Mouse (Mus musculus) megakaryocyte, adult 5-6 weeks (primary cell): ENCODE data around the gene Ckap2l. TPM values are rescaled to one million over a fixed set of nuclear protein-coding genes. Genes with fewer than 3 reads are reported as not detected.

Experiments used
- ATAC-seq: 2 replicates; pipeline ENCODE4 v1.8.0; 2016; ENCODE audit warnings: mild to moderate bottlenecking, inconsistent platforms; ENCODE audit not compliant: poor library complexity, severe bottlenecking
- total RNA-seq, 2 experiments: library from RNA; stranded (forward) in 1 of 2; stranded (reverse) in 1 of 2; fragments of 153-499, 151-499 nt in 1 of 2; fragments of 221-1000, 200-1000 nt in 1 of 2; gene quantifications; 2 replicates each; pipeline versions ENCODE4 v1.2.3 to v1.2.4; 2015 to 2017

The Ckap2l gene
- total RNA-seq, 2 experiments from 2014 or later = 63.0 to 87.4 TPM

DNA sequence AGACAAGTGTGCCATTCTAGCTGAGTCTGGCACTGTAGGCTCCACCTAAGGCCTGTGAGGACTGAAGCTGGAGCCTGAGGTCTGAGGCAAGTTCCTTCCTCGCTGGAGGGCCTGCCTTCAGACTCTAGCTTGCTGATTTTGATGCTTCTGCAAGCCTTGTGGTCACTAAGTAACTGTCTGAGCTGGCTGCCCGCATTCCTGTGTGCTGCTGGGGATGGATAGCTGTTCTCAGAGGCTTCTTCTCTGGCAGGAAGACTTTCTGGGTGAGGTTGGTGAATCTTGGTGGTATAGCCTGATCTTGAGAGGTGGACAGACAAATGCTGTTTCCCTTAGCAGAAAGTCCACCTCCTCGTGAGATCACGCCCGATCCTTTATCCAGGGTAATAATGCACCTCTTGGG, 29.3 kb downstream of the Ckap2l start:
- no peak for ATAC-seq

DNA sequence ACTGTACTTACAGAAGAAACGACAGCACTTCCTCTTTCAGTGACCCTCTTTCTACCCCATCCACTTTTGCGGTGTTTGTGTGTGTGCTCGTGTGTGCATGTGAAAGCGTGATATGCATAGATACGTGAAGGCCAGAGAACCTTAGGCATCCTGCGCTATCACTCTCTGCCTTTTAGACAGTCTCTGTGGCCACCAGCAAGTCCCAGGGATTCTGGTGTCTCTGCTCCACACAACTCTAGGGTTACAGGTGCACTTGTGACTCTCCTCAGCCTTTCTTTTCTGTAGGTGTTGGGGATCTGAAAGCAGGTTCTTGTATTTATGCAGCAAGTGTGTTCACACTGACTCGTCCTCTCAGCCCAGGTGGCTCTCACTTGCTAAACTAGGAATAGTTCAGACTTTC, 31.7 kb downstream of the Ckap2l start:
- no peak for ATAC-seq

DNA sequence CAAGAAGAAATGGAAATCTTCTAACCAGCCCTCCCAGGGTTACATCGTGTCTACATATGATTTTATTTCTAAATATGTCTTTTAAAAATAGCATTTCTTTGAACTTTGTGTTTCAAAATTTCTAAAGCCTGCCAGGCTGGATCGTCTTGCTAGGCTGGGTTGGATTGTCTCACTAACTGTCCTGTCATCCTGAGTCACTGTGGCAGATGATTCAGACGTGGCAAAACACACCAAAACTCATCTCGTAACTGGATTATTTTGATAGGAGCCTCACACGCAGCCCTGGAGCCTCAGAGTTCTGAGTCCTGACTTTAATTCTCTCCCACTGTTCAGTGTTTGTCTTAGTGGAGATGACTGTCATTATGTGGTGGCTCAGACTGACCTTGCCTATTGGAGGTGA, 33.9 kb downstream of the Ckap2l start:
- ATAC-seq = no peak

DNA sequence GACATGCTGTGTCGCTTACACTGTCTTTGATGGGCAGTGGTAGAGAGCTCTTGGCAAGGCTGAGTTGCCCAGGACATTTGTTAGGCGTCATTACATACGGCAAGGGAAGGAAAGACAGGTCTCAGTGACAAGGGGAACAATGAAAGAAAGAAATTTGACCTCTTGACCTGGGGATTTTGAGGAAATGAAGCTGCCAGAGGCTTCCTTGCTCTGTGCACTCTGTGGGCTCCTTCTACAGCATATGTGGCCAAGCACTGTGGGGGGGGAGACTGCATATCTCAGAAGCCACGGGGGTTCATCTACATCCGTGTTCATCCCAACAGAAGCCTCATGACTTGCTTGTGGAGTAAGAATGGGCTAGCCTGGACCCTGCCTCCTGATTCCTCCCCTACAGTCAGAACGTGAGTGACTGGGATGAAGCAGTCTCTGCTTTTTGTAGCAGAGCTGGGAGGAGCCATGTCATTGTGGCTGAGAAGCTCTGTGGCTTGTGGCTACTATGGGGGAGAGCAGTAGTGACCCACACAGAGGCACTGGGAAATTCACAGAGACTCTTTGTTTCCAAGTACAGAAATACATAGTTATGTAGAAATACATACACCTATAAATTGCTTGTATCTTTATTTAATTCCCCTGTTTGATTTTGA, 35.7 kb downstream of the Ckap2l start:
- peak; percentile 68 for ATAC-seq

DNA sequence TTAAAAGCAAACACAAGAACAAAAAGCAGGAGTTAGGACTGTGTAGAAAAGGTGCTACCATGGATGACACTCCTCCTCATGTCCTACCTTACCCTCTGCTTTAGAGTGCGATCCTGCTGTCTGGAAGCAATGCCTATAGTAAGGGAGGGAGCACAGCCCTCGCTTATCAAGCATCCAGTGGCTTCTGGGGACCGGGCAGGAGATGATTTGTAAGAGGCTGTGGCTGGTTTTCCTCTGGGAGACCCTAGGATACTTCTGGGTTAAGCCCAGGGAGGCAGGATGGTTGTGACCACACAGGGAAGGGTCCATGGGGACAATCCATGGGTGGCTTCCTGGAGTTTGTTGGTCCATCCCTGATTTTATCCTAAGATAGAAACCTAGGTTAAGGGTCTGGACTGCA, 36.4 kb downstream of the Ckap2l start:
- no peak for ATAC-seq

DNA sequence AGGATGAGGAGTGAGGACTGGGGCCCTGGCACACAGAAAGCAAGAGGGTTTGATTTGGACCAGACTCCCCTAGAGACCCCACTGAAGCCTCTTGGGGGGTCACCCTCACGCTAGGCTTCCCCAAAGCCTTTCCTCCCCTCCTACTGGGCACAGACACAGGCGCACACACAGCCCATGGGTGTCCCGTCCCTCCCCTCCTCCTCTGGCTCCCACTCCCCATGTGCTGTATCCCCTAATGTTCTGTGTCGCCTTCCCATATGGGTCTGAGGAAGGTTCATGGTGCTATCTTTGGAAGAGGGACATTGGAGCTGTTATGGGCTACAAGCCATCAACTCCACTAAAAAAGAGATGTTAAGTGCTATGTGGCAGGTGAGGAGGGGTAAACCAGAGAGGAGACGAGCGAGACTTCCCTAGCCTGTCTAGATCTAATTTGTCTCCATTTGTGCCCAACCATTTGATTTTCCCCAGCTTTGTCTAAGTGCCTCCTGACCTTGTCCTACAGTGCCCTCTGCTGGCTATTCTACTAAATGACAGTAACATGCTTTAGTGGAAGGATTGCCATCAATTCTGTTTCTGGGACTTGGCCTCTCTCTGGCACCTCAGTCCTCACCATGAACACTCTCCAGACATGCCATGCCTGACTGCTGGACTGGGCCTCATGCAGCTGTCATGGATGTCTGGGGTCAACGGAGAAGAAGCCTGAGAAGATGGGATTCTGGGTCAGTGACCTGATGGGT, 38.4 kb downstream of the Ckap2l start:
- ATAC-seq = peak; percentile 72

DNA sequence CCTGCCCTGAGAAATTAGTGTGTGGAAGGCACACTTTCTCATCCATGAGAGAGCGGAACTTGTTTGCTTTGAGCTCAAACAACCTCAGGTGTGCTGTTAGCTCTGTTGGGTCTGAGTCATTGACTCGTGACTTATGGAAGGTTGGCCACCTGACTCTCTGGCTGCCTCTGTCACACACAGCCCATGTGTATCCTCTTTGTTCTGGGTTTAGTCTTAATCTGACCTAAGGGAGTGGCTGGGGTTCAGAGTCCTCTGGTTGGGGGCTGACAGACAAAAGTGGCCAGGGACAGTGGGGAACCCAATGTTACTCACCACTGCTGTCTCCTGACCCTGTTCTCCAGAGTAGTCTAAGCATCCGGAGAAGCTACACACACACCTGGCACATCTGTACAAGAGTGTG, 39.0 kb downstream of the Ckap2l start:
- no peak for ATAC-seq

DNA sequence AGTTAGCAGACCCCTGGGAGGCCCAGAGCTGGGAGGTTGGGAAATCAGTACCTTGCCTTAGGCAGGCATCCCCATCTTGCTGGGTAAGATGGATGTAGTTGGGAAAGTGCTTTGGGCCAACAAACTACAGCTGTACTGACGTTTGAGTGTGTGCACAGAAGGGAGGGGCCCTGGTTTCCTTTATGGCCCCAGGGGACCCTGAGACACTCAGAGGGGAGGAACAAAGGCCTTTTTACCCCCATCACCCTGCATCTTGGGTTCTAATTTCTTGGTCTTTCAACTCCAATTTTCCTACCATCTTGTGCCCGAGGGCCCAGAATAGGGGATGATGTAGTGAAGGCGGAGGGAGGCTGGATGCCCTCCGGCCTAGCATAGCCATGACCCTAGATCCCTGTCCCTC, 41.0 kb downstream of the Ckap2l start:
- ATAC-seq = no peak

DNA sequence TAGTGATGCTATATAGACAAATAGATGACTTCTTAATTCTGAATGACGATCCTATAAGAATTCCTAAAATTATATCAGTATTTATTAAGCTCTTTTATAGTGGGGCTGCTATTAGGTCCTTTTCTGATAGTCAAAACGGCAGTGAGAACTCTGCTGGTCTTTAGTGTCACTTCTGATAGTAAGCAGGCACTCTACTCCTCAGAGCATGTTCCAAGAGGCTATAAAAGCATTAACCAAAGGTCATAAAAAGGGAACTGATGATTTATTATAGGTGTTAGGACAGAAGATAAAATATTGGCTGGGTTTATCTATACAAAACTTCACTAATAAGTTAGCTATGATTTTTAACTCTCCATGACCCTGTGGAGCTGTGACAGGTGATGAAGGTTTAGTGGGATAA, 42.9 kb downstream of the Ckap2l start:
- ATAC-seq = no peak

DNA sequence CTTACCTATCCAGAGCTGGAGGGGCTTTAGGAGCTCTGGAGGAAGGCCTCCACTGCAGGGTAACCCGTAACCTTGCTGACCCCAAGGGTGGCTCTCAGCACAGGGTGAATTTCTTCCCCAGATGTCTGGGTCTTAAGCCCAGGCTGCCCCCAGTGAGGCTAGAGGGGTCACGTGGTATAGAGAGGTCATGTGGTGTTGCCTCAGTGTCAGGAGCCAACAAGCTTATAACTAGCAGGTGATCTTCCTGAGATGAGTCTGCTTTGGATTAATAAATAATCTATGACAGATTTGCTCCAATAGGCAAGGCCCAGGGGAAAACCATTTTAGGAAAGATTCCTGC, 43.4 kb downstream of the Ckap2l start:
- ATAC-seq = no peak

DNA sequence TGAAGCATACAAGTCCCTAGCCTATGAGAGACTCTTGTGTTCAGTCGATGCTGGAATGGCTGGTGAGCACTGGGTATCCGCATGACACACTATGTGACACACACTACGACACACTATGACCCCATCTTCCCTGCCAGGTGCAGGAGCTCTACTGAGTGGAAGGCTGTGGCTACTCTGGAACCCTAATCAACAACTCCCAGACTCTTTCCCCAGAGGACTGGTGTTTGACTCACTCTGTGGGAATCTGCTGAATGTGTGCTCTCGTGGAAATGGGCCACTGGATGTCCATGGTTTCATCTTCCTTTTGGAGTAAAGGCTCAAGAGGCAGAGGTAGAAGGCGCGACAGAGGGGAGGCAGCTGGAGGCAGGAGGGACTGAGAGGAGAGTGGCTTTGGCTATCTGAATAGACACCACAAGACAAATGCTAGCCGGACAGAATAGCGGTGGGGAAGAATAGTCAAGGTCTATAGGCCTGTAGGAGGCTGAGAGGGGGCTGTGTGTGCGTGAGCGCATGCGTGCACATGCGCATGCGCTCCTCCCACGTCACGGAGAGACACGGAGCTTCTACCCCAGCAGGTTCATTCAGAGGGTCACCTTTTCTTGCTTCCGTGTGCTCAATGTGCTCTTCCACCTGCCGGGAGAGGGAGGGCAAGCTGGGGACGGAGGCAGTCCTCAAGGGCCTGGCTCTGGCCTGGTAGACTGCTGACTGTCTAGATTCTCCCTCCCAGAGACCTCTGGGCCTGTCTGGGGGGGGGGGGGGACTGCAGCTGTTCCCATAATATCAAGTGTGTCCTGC, 44.0 kb downstream of the Ckap2l start:
- ATAC-seq = no peak

DNA sequence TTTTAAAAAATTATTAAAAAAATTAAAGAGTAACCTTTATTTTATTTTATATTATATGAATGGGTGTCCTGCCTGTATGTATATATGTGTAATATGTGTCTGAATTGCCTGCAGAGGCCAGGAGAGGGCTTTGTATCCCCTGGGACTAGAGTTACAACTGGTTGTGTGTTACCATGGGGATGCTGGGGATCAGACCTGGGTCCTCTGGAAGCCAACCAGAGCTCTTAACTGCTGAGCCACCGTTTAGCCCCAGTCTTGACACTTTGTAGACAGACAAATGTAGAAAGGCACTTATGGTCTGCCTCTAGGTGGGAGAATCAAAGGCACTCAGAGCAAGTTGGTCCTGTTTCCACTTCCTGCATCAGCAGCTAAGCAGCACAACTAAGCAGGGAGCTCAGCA, 47.7 kb downstream of the Ckap2l start:
- no peak for ATAC-seq

DNA sequence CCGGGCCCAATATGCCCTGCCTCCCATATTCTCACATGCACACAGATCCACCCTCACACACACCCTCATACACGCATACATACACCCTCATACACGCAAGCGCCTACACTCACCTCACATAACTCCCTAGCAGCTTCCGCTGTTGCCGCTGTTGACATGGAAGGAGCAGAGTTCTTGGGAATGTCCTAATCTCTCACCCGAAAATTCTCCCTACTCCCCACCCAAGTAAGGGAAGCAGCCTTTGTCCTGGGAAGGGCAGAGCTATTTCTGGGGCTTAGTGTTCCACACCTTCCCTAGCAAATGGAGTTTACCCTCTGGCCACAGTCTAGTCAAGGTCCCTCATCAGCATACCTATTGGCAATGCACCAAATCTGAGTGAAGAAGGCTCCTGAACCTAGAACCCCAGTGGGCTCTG, 49.3 kb downstream of the Ckap2l start:
- no peak for ATAC-seq

DNA sequence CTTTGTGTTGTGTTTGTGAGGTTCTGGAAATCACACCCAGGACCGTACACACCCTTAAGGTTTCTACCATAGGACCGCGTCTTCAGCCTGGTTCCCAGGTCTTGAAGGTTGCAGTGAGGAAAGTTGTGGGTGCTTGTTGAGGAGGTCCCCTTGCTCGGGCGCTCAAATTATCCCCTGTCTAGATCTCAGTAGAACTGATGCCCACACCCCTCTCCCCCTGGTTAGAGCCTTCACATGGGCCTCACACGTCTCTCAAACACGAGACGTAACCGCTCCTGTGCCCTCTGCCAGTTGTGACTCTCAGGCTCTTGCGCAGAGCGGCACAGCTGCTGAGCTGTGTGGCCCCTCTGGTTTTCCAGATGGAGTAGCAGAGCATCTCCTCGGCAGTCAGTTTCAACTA, 50.1 kb downstream of the Ckap2l start:
- no peak for ATAC-seq

DNA sequence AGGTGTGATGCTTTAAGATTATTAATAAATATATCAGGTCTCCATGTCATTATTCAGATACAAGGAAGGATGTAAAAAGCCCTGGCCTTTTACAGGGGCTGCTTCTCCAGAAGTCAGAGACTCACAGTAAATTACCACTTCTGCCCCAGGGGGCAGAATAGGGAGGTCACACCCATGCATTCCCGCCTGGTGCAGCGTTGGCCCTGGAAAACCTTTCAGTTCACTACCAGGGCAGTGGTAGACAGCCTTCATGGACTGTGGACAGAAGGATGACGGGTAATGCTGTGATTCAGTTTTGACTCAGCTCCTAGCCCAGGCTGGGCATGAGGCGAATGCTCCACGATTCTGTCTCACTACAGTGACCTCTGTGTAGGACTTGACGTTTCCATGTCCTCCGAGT, 50.6 kb downstream of the Ckap2l start:
- no peak for ATAC-seq

DNA sequence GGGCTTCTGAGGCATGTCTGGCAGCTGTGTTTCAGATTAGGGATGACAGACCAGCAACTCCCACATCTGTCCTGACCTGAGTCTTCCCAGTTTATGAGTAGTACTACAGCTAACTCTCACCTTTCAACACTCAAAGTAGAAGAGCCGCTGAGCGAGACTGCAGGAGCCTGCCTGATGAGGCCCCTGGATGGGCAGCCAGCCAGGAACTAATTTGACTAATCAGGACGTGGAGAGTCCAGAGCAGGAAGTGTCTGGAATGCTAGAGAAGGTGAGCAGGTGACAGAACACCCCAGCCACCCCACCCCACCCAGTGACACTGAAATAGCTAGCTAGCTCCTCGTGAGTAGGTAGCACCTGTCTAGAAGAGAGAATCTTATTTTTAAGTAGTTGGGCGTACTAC, 51.4 kb downstream of the Ckap2l start:
- ATAC-seq = no peak

DNA sequence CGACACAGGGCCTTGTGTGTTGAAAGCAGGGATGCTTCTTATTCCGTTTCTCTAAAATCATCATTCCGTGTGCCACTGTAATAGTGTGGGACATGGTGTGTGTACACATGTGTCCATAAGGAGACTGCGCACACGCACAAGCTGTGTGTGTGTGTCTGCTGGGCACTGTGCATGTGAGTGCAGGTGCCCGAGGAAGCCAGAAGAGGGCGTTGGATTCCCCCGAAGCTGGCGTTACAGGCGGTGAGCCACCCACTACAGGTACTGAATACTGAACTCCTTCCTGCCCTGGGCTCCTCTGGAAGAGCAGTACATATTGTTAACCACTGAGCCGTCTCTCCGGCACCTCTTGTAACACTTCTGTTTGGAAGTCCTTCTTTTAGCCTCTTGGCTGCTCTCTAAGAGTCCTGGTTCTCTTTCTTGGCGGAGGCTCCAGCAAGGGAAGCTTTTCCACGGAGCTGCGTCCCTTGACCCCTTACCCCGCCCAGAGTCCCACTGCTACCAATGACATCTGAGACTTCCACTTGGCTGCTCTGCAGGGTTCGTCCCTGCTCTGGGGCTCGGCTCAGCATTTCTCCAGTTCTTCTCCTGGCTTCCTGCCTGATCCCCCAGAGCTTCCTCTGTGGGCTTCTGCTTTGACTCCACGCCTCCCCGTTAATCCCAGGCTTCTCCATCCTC, 52.4 kb downstream of the Ckap2l start:
- ATAC-seq = no peak

DNA sequence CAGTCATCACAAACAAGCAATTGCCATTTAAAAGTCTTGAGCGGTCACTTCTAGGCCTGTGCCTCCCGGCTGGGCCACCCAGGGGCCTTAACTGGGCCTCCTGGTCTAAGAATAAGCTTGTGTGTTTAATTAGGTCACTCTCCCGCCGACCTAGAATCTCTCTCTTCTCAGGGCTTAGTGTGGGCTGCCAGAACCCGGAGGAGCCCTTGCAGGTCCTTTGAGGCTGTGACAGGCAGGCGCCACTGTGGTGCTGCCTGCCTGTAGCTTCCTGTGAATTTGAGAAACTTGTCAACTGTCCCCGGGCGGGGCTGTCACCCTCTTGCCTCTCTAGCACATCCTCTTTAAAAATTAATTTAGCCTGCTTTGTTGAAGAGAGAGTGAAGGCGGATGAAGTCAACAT, 53.2 kb downstream of the Ckap2l start:
- ATAC-seq = peak; percentile 55

DNA sequence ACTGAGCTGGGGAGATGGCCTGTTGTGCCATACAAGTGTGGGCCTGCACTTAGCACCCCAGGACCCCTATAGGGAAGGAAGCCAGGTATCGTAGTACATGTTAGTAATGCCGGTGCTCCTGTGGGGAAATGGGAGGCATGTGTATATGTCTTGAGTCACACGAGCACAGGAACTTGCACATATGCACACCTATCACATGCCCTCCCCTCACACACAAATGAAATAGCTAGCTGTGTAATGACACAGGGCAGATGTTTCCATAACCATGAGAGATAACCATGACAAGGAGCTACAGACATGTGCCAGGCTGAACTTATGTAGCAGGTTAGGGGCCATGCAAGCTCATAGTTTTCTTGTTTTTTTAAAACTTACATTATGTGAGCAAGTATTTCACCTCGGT, 54.0 kb downstream of the Ckap2l start:
- peak; percentile 90 for ATAC-seq

DNA sequence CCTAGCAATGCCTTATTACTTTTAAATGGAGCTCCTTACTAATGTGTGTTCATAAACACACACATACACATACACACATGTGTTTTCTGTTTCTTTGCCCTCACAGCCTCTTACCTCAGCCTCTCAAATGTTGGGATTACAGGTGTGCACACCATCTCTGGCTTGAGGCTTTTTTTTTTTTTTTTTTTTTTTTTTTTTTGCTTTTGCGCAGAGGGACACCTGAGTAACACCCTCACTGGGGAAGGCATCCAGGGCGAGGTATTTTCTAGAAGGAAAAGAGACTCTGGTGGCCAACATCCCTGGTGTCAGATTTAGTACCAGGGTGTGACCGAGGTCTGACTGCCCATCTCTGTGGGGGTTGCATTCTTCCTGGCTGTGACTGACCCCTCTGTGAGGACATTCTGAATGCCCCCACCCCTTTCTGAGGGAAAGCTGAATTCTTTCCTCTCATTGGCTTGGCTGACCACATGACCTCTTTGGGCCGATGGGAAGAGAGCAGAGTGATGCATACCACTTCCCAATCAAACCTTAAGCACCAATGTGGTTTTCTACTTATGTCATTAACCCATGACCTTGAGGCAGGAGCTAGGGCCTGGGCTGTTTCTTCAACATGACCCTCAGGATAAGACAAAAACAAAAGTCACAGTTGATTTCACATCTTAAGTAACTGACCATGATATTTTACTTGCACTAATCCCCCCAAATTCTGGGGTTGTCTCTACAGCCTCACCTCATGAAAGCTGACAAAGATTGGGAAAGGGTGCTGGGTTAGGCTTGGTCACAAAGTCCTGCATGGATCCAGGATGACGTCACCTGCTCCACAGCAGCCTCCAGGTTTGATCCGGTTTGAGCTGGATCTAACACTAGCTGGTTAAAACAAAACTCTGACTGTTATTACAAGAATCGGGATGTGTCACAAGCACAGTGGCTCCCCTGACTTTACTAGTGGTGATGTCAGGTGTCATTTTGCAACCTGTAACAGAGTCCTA, 54.9 kb downstream of the Ckap2l start:
- ATAC-seq = peak; percentile 49
